Mouse (Mus musculus): ENCODE measurements at regions not wholly inside any gene's neighbourhood (a gene's known extent, or its start where the extent isn't known, plus 50 kb on each side); places are given as distances from the start of the nearest gene placed in this dataset.

- DNase-seq (ENCODE audit: low spot score in 2 of 2) = no peak
Measured at GRCm38 (mm10) chr8:74555434-74555833, 317.5 kb upstream of the Isx start.

GRCm38 (mm10) chr8:74557539-74558464 lies 315.2 kb upstream of the Isx start:
- peak in 1 of 2 experiments; percentile 8 for DNase-seq (ENCODE audit: low spot score in 2 of 2)

GRCm38 (mm10) chr8:74561040-74561439 lies 311.9 kb upstream of the Isx start:
- DNase-seq (ENCODE audit: low spot score in 2 of 2) = peak in 1 of 2 experiments; percentile 26
